Mouse (Mus musculus) kidney, postnatal 0 days (tissue): ENCODE data around the gene Mmp28. TPM values are rescaled to one million over a fixed set of nuclear protein-coding genes. Genes with fewer than 3 reads are reported as not detected.

ENCODE experiments used
- ATAC-seq: fragments of 200-750 bp; cut with Nextera tagmentation; replicated peaks from 2 replicates; pipeline ENCODE4 v1.8.0; 2017; ENCODE audit warnings: low read depth, moderate number of reproducible peaks, moderate TSS enrichment, moderate library complexity; ENCODE audit not compliant: low FRiP score
- DNase-seq: peaks from one replicate; pipeline ENCODE4 v3.0.0-alpha.2; 2016; ENCODE audit warnings: low spot score
- H3K27ac ChIP-seq: fragments of 300-500 bp; sonication (generic); 2 replicates; pipeline ENCODE4 v1.5.1; 2014; ENCODE audit warnings: mild to moderate bottlenecking
- H3K27me3 ChIP-seq: fragments of 300-500 bp; sonication (generic); 2 replicates; pipeline ENCODE4 v1.6.1; 2014; ENCODE audit warnings: low read length, mixed read lengths; ENCODE audit not compliant: insufficient read depth
- H3K36me3 ChIP-seq: fragments of 300-500 bp; sonication (generic); 2 replicates; pipeline ENCODE4 v1.6.1; 2014; ENCODE audit warnings: low read length, mixed read lengths; ENCODE audit not compliant: insufficient read depth
- H3K4me1 ChIP-seq: fragments of 300-500 bp; sonication (generic); replicated peaks from 2 replicates; pipeline ENCODE4 v1.6.1; 2014; ENCODE audit warnings: antibody characterized with exemption, low read length, mixed read lengths; ENCODE audit not compliant: insufficient read depth
- H3K4me2 ChIP-seq: fragments of 300-500 bp; sonication (generic); 2 replicates; pipeline ENCODE4 v1.6.1; 2014; ENCODE audit warnings: mild to moderate bottlenecking, low read length, moderate library complexity, mixed read lengths
- H3K4me3 ChIP-seq: fragments of 300-500 bp; sonication (generic); replicated peaks from 2 replicates; pipeline ENCODE4 v1.5.1; 2014; ENCODE audit warnings: low read depth, low read length
- H3K9ac ChIP-seq: fragments of 300-500 bp; sonication (generic); 2 replicates; pipeline ENCODE4 v1.6.1; 2014; ENCODE audit warnings: low read depth, low read length
- H3K9me3 ChIP-seq: fragments of 300-500 bp; sonication (generic); replicated peaks from 2 replicates; pipeline ENCODE4 v1.6.1; 2016; ENCODE audit warnings: low read length, inconsistent platforms, mixed read lengths
- CTCF ChIP-seq: IDR thresholded peaks from 2 replicates; pipeline ENCODE4 v1.5.1; 2016; ENCODE audit warnings: antibody characterized with exemption, low read depth, mild to moderate bottlenecking, moderate library complexity
- WGBS: fragments of 180-500 bp; shearing (Covaris S2); extraction: QIAGEN DNeasy Blood & Tissue Kit; methylation state at CpG from one replicate; pipeline ENCODE4 v1.1.7; 2014; 5-methylcytosine and 5-hydroxymethylcytosine counted together
- polyA plus RNA-seq: library from polyadenylated mRNA; unstranded; fragments of >200 nt; fragmentation: Nextera tagmentation; extraction: Ambion mirVana; gene quantifications from 2 replicates; pipeline ENCODE4 v1.2.1, GENCODE M21; 2015

The Mmp28 gene
- polyA plus RNA-seq, 1 experiment from 2014 or later = 1.9 TPM

DNA sequence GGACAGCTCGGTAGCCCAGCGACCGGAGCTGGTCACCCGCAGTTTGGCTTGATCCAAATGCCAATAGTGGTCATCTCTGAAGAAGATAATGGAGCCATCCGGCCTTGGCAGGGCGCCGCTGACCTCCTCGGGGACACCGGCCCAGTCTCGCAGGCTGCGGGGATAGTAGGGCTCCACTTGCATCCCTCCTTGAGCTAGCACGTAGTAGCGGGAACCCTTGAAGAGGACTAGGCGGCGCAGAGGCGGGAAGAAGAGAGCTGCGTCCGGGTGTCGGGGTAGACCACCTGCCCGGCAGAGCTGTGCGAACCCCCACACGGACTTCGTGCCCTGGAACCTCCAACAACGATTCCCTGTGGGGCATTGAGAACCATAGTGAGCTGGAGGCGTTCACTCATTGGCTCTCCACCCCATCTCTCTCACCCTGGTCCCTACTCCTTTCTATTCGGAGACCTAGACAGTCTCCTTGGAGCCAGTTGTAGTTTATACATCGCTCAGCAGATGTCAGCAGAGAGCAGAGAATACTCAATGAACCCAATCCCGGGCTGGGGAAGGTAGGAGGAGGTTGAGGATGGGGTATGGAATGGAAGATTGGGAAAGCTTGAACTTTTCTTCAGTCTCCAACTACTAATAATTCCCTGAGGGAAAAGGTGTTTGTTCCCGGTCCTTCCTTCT, 20.1 kb downstream of the Mmp28 start:
- DNase-seq (peak; percentile 80), ATAC-seq (no peak)
- no peaks in the 10 kb centered on the region for H3K9me3 ChIP-seq
- no peak overlapping the region for H3K27ac ChIP-seq
- no peak overlapping the region for H3K9ac ChIP-seq
- no peaks in the 10 kb centered on the region for H3K36me3 ChIP-seq
- peak overlapping the region; percentile 36 for H3K4me2 ChIP-seq
- WGBS = 11% methylated on average over 29 of the region's 29 CpGs
- TF ChIP-seq CTCF = peak; percentile 80
- peaks cover 37% of the 10 kb centered on the region for H3K27me3 ChIP-seq
- H3K4me1 ChIP-seq = peaks cover 6% of the 10 kb centered on the region
- H3K4me3 ChIP-seq = no peak overlapping the region

DNA sequence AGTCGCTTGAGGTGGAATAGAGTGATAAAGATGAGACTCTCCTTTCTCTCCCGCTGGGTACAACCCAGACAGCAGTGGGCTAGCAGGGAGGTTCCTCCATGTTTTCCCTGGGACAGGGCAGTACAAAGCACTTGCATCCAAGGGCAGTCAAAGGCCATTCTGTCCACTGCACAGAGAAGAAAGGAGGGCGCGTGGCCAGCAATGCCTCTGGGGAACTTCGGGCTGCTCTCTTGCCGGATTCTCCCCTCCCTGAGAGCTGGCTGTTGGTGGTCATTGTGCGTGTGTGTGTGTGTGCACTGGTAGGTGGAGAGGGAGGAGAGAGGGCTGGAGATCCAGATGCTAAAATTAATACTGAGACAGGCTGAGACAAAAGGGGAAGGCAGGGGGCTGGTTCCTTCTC, 21.6 kb downstream of the Mmp28 start:
- Histone ChIP-seq H3K9ac (no peak overlapping the region), H3K4me3 (no peak overlapping the region), H3K4me2 (peak overlapping the region; percentile 75), H3K36me3 (no peaks in the 10 kb centered on the region), H3K27ac (no peak overlapping the region), H3K27me3 (peaks cover 37% of the 10 kb centered on the region), H3K9me3 (no peaks in the 10 kb centered on the region), H3K4me1 (0 out of 2 replicates have a peak, but pooled peaks cover 4% of the 10 kb centered on the region)
- TF ChIP-seq CTCF = no peak
- 38% methylated on average over 7 of the region's 7 CpGs for WGBS
- ATAC-seq = no peak
- no peak for DNase-seq

DNA sequence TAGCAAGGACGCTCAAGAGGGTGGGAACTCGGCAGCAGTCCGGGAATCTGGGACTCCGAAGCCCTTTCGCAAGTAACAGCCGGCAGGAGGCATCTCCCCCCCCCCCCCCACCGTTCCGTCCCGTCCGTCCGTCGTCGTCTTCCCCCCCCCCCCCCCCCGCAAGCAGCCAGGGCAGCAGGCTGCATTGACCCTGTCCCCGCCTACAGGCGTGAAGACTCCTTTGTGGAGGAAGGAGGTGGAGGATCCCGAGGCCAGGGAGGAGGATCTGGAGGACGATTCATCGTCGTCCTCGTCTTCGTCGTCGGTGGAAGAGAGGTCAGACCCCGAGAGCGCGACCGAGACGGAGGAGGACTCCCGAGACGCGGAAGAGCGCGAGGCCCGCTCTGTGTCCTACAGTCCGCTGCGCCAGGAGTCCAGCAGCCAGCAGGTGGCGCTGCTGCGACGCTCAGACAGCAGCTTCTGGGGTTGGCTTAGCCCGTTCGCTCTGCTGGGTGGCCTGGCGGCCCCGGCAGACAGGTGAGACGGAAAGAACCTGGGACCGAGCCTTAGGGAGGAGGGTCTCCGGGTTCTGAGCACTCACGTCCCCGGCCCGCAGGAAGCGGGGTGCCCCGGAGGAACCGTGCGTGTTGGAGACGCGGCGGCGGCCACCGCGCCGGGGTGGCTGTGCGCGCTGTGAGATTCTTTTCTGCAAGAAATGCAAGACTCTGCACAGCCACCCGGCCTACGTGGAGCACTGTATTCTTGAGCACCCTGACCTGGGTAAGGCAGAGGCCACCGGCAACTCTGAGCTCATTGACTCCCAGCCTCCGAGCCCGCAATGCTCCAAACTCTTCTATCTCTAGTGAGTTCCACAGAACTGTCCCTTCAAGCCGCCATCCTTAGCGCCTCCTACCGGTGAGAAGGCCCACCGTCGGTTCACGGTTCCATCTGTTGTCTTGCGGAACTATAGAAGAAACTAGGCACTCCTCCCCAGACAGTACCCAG, 22.5 kb downstream of the Mmp28 start:
- H3K4me2 ChIP-seq = peak overlapping the region; percentile 75
- 0 out of 2 replicates have a peak overlapping the region, but pooled peaks have one; percentile 9 for H3K9ac ChIP-seq
- no peaks in the 10 kb centered on the region for H3K36me3 ChIP-seq
- ATAC-seq (peak; percentile 89), DNase-seq (peak; percentile 90)
- TF ChIP-seq CTCF = peak; percentile 97
- peaks cover 34% of the 10 kb centered on the region for H3K27me3 ChIP-seq
- H3K4me3 ChIP-seq = peak overlapping the region; percentile 46
- under 1% methylated on average over 62 of the region's 75 CpGs for WGBS
- H3K9me3 ChIP-seq = no peaks in the 10 kb centered on the region
- no peak overlapping the region for H3K27ac ChIP-seq
- H3K4me1 ChIP-seq = 0 out of 2 replicates have a peak, but pooled peaks cover 4% of the 10 kb centered on the region

DNA sequence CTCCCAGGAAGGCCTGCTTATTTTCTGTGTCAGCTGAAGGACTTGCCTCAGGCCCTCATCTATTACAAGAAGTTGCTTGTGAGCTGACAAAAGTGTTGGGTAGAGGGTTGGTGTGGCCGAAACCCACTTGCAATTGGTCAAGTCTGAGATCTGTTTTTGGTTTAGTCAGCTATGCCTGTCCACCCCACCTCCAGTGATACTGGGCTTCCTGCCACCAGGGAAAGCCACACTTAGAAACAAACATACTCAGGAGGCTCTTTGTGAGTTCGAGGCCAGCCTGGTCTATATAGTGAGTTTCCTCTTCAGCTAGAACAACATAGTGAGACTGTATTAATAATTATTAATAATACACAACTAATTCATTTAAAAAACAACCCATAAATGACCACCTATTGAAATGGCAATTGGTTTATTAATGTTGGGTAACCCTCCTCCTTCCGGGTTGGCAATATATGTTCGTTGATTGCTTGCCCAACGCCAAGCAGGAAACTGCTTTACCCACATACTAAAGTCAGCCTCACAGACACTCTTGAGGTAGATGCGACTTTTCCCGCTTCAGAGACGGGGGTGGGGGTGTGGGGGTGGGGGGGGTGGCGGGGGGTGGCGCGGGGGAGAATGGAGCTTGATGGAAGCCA, 23.3 kb downstream of the Mmp28 start:
- H3K9ac ChIP-seq = 0 out of 2 replicates have a peak overlapping the region, but pooled peaks have one; percentile 9
- peak overlapping the region; percentile 46; the same call in 1 of the 2 replicates for H3K4me3 ChIP-seq
- no peak for ATAC-seq
- peaks cover 30% of the 10 kb centered on the region for H3K27me3 ChIP-seq
- peak overlapping the region; percentile 75 for H3K4me2 ChIP-seq
- no peak for DNase-seq
- H3K27ac ChIP-seq = no peak overlapping the region
- H3K36me3 ChIP-seq = no peaks in the 10 kb centered on the region
- no peaks in the 10 kb centered on the region for H3K9me3 ChIP-seq
- H3K4me1 ChIP-seq = 0 out of 2 replicates have a peak, but pooled peaks cover 4% of the 10 kb centered on the region
- no peak for TF ChIP-seq CTCF
- 27% methylated on average over 11 of the region's 11 CpGs for WGBS

DNA sequence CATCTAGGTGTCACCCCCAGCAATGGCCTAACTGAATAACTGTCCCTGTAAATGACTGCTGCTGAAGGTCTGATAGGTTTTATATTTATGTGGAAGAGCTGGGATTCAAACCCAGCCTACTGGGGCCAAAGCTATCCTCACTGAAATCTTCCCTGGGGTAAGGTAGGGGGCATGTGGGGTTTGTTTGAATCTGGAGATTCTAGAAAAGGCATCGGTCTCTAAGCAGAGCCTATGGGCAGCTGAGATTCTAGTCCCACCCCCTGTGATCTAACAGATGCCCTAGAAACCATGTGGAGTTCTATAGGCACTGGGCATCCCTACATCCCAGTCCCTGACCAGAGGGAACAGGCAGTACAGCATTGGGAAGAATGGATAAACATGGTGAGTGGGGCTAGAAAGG, 25.5 kb downstream of the Mmp28 start, which contains the start of gene 1700020L24Rik:
Gene 1700020L24Rik (plus strand): TSS at position 301 of the 400 bp plus-strand sequence.
- Histone ChIP-seq H3K27me3 (peaks cover 12% of the 10 kb centered on the region), H3K4me3 (no peak within 1 kb of the TSS), H3K4me1 (no peaks in the 10 kb centered on the region), H3K36me3 (no peaks in the 10 kb centered on the region), H3K4me2 (no peak within 1 kb of the TSS), H3K9ac (no peak within 1 kb of the TSS), H3K9me3 (no peaks in the 10 kb centered on the region), H3K27ac (no peak within 1 kb of the TSS)
- 87% methylated on average over 1 of the region's 1 CpGs for WGBS
- TF ChIP-seq CTCF = no peak
- ATAC-seq = no peak
- no peak for DNase-seq

DNA sequence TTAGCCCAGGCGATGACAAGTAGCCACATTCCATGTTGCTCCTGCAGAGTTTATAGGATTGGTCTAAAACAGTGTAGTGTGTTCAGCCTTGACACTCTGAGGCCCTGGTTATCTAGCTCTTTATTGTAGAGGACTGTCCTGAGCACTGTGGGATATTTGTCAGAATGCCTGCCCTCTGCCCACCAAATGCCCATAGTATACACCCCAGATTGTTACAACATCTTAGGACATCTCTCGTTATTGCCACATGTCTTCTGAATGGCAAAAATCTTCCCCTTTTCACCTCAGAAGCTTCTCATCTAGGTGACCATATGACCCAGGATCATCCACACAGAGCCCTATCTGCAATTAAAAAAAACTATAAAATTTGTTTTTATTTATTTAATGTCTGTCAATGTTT, 30.3 kb downstream of the Mmp28 start:
- H3K4me3 ChIP-seq = no peak overlapping the region
- no peak overlapping the region for H3K4me2 ChIP-seq
- no peaks in the 10 kb centered on the region for H3K4me1 ChIP-seq
- no peaks in the 10 kb centered on the region for H3K9me3 ChIP-seq
- no peak for DNase-seq
- no peak for ATAC-seq
- TF ChIP-seq CTCF = no peak
- H3K36me3 ChIP-seq = no peaks in the 10 kb centered on the region
- WGBS = 66% methylated on average over 2 of the region's 2 CpGs
- H3K9ac ChIP-seq = no peak overlapping the region
- H3K27ac ChIP-seq = no peak overlapping the region
- H3K27me3 ChIP-seq = no peaks in the 10 kb centered on the region; the same call in 1 of the 2 replicates
